Mouse (Mus musculus) myocyte (in vitro differentiated cells): ENCODE measurements around the gene Vmn2r21.
"Not testable (repeated sequence)": the region's sequence is repeated elsewhere in the genome, so short reads cannot be mapped to it uniquely, and the experiment has no call there.

Experiments
- CEBPB ChIP-seq: IDR thresholded peaks from 2 replicates; pipeline ENCODE4 v1.6.1; 2011; ENCODE audit warnings: mild to moderate bottlenecking, moderate library complexity; ENCODE audit not compliant: poor library complexity, insufficient read depth, severe bottlenecking
- E2F4 ChIP-seq: IDR thresholded peaks from one replicate; pipeline ENCODE4 v1.6.1; 2011; ENCODE audit warnings: mild to moderate bottlenecking, control low read depth, moderate library complexity; ENCODE audit not compliant: insufficient read depth
- MAX ChIP-seq: IDR thresholded peaks from one replicate; pipeline ENCODE4 v1.6.1; 2011; ENCODE audit warnings: low read depth, mild to moderate bottlenecking, control low read depth
- MYOD1 ChIP-seq, 3 experiments: IDR thresholded peaks; one replicate each; pipeline ENCODE4 v1.6.1; 2011; ENCODE audit warnings: control low read depth in 2 of 3, low read depth in 2 of 3, mild to moderate bottlenecking in 2 of 3, moderate library complexity in 1 of 3; ENCODE audit not compliant: insufficient read length in 2 of 3, control insufficient read depth in 1 of 3
- MYOG ChIP-seq, 3 experiments: IDR thresholded peaks; one replicate each; pipeline ENCODE4 v1.6.1; 2011; ENCODE audit warnings: control low read depth in 2 of 3, low read depth in 2 of 3, mild to moderate bottlenecking in 2 of 3; ENCODE audit not compliant: insufficient read length in 2 of 3, control insufficient read depth in 1 of 3, insufficient read depth in 1 of 3
- POLR2A ChIP-seq: IDR thresholded peaks from one replicate; pipeline ENCODE4 v1.6.1; 2011; ENCODE audit warnings: low read depth, mild to moderate bottlenecking, control low read depth, moderate library complexity; ENCODE audit not compliant: insufficient read length
- POLR2AphosphoS2 ChIP-seq: IDR thresholded peaks from one replicate; pipeline ENCODE4 v1.6.1; 2011; ENCODE audit warnings: low read depth, control low read depth; ENCODE audit not compliant: insufficient read length
- REST ChIP-seq: IDR thresholded peaks from one replicate; pipeline ENCODE4 v1.6.1; 2011; ENCODE audit warnings: mild to moderate bottlenecking, control low read depth, moderate library complexity; ENCODE audit not compliant: insufficient read depth, insufficient read length
- SRF ChIP-seq: IDR thresholded peaks from one replicate; pipeline ENCODE4 v1.6.1; 2011; ENCODE audit warnings: low read depth; ENCODE audit not compliant: control insufficient read depth, insufficient read length
- USF1 ChIP-seq: IDR thresholded peaks from one replicate; pipeline ENCODE4 v1.6.1; 2011; ENCODE audit warnings: low read depth, mild to moderate bottlenecking, control low read depth, moderate library complexity

GRCm38 (mm10) chr6:123472458-123472987 lies 60.7 kb downstream of the Vmn2r21 start:
- TF ChIP-seq POLR2A; CEBPB; USF1; REST; SRF; MYOD1 (IDR thresholded peaks at IDR 0.05; ENCODE audit: control insufficient read depth in 1 of 3, insufficient read length in 2 of 3, low read depth in 2 of 3); MYOG (IDR thresholded peaks at IDR 0.05; ENCODE audit: control insufficient read depth in 1 of 3, insufficient read depth in 1 of 3, insufficient read length in 2 of 3, low read depth in 2 of 3); MAX; POLR2AphosphoS2; E2F4: not testable (repeated sequence)
